Mouse (Mus musculus) layer of hippocampus, adult 2 months (tissue): ENCODE results near the gene Rere. TPM values are rescaled to one million over a fixed set of nuclear protein-coding genes. Genes with fewer than 3 reads are reported as not detected.
A peak's percentile ranks its signal among the peaks of the same experiment; 100 is the strongest.

Experiments
- DNase-seq, 2 experiments: peaks; one replicate each; pipeline ENCODE4 v3.0.0; 2022; ENCODE audit warnings: low spot score in 2 of 2
- H3K27ac ChIP-seq: fragments of 200-600 bp; 2 replicates; pipeline ENCODE4 v1.8.1; 2022
- H3K4me3 ChIP-seq: fragments of 200-600 bp; 2 replicates; pipeline ENCODE4 v1.8.1; 2022; ENCODE audit warnings: mild to moderate bottlenecking
- CTCF ChIP-seq: fragments of 200-600 bp; conservative IDR thresholded peaks from 2 replicates; pipeline ENCODE4 v1.8.1; 2022; ENCODE audit warnings: antibody characterized with exemption, mild to moderate bottlenecking, moderate library complexity
- total RNA-seq, 2 experiments: library from RNA; stranded (reverse); gene quantifications; 2 replicates each; pipeline ENCODE4 v1.2.3; 2021

Rere gene
- total RNA-seq, 2 experiments from 2014 or later, result 144 to 153 TPM

DNA sequence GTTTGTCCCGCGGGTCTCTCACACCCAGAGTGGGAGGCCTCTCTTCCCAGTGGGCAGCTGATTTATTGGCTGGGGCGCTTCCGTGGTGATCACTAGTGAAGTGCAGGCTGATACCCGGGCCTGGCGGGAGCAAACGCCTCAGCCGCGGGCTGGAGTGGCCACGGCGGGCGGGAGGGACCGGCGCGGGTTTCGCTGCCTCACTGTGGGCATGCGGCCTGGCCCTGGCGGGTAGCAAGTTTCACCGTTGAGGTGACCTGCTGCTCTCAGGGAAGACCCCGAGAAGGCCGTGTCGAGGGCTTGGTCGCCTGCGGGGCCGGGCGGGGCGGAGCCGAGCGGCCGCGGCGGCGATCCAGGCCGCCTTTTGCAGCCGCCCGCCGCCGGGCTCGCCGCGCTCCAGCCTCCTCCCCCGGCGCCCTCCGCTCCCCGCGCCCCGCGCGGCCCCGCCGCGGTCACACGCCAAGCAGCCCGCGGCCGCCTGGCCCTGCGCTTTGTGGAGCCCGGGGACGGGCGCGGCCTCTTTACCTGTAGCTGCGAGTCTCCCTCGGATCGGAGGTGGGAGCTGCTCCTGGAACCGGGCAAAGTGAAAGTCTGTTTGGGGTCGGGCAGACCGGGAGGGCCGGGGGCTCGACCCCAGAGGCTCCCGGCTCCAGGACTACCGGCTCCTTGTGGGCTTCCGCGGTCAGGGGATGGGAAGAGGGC is 287.8 kb downstream of the Rere start:
- H3K4me3 ChIP-seq, result peak overlapping the region; percentile 86
- H3K27ac ChIP-seq, result peak overlapping the region; percentile 99
- DNase-seq, result peak in 1 of 2 experiments; percentile 53
- TF ChIP-seq CTCF, result no peak

DNA sequence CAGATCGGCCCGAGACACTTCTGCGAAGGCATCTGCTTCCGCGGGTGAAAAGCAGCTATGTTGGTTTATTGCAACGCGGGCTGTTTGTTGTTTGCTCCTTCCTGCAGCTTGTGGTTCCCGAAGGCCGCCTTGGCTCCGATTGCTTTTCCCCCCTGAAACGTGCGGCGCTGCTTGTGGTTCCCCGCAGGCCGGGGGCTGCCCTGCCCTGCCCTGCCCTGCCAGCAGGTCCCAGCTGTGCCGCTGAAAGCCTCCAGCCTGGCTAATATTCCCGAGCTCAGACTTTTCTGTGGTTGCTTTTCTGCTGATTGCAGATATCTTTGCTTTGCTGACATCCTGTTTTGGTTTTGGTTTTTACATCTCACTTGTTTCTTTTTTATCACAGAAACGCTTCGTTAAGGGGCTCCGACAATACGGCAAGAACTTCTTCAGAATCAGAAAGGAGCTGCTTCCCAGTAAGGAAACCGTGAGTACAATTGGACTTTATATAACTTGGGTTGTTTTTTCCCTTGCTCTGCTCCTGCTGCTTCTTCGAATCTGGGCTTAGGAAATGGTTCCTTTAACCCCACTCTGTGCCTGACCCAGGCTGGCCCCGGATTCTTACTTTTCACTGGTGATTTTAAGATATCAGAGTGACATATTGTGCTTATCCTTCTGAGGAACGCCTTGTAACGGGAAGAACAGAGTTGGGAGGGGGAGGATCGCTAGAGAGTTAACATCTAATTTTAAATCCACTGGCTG is 288.6 kb downstream of the Rere start:
- H3K27ac ChIP-seq, result peak overlapping the region; percentile 99
- peak overlapping the region; percentile 86 for H3K4me3 ChIP-seq
- peak; percentile 44 for TF ChIP-seq CTCF
- peak in 1 of 2 experiments; percentile 36 for DNase-seq

DNA sequence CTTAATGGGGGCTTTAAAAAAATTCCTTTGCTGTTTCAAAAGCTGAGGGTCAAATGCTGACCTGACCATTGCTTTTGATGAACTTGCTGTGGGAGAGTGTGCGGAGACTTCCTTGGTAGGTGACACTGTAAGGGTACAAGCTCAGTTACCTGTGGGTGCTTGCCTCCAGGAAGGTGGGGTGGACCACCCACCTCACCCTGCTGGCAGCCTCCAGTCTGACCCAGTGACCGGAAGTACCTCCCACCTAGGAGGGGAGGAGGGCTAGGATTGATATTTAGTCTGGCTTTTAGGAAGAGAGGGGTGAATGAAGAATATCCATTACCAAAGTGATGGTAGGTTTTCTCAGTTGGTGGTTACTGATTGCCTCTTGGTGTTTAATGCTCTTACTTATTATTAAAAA is 289.3 kb downstream of the Rere start:
- DNase-seq, result no peak
- Histone ChIP-seq H3K4me3 (peak overlapping the region; percentile 86), H3K27ac (peak overlapping the region; percentile 99)
- TF ChIP-seq CTCF, result no peak

DNA sequence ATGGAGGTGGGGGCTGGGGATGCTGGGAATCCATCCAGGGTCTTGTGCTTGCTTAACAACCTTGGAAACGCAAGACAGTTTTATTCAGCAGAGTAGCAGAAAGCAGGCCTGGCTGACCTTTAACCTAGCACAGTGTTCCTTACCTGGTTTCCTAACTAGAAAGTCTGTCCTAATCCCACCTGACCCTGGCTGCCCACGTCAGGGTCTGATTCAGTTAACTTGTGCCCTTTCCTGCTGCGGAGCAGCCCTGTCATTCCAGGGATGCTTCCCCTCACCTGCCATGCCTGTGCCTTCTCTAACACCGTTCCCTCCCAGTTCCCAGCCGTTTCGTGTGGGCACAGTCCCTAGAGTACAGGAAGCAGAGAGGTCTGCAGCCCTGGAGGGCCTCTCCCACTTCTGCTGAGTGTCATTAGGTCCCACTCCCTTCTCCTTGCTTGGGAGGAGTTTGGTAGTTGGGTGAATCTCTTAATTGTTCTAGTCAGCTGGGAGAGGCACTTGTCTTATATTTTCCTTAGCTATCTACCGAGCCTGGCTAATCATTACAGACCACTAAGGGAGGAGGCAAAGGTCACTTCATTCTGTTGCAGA is 290.8 kb downstream of the Rere start:
- peak overlapping the region; percentile 32; the same call in 1 of the 2 replicates for H3K4me3 ChIP-seq

DNA sequence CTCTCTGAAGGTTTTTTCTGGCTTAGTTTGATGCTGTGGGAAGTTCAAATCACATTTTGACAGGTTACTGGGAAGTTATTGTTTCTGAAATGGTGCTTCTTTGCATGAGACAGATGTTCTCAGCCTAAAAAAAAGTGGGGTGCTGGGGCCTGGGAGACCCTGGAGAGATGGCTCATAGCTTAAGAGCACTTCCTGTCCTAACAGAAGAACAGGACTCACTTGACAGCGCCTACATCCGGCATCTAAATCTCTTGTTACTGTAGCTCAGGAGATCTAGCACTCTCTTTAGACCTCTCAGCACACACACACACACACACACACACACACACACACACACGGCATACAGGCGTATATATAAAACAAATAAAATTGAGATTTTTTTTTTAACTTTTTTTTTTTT is 291.5 kb downstream of the Rere start:
- DNase-seq, result no peak
- no peak overlapping the region; the same call in 1 of the 2 replicates for H3K4me3 ChIP-seq
- no peak overlapping the region for H3K27ac ChIP-seq
- no peak for TF ChIP-seq CTCF

More for the DNA sequence above, 290.8 kb downstream of the Rere start:
- no peak for DNase-seq
- no peak for TF ChIP-seq CTCF
- H3K27ac ChIP-seq, result peak overlapping the region; percentile 53

DNA sequence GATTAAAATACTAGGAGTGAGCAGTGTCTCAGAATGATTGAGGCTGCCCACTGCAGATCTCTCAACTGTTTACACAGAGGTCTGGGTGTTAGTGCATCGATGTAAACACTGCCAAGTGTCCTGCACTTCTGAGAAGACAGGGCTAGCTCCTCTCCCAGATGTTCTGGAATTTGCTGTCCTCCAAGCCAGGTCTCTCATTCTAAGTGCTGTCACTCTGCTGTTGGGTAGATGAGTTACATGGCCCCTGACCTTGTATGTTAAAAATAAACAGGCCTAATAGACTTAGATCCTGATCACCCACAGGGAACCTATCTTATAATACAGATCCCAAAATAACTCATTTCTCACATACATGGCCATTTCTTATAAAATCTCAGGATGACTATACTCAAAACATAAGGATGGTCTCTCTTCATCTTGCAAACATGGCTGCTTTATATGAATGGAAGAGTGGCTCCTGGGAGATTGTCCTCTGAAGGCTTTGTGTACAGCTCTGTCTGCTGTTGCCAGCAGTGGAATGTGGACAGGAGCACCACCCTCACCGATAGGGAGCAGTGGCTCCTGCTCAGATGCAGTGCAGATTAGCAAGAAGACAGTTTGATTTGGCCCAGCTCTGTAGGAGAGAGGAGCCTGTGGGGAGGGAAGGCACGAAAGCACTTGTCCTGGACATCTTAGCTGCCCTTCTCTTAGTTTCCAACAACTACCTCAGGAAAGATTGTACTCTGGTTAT is 294.1 kb downstream of the Rere start:
- no peak for TF ChIP-seq CTCF
- Histone ChIP-seq H3K27ac (peak overlapping the region; percentile 74), H3K4me3 (peak overlapping the region; percentile 18; the same call in 1 of the 2 replicates)
- DNase-seq, result no peak

DNA sequence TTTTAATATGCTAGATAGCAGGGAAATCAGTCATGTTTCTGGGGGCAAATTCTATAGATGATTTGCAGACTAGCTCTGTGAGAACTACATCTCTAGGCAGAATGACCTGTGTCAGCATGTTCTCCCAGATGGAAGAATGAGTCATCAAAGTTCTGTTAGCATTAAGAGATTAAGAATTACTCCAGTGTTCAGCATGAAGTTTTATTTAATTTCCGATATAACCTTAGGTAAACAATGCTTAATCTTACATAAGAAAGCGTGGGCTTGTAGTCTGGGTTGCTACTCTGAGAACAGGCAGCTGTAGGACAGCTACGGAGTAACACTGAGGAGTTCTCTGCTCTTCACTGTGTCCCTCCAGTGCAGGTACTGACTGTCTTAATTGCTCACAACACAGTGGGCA is 294.9 kb downstream of the Rere start:
- TF ChIP-seq CTCF, result no peak
- DNase-seq, result no peak
- Histone ChIP-seq H3K4me3 (peak overlapping the region; percentile 18; the same call in 1 of the 2 replicates), H3K27ac (peak overlapping the region; percentile 74)

DNA sequence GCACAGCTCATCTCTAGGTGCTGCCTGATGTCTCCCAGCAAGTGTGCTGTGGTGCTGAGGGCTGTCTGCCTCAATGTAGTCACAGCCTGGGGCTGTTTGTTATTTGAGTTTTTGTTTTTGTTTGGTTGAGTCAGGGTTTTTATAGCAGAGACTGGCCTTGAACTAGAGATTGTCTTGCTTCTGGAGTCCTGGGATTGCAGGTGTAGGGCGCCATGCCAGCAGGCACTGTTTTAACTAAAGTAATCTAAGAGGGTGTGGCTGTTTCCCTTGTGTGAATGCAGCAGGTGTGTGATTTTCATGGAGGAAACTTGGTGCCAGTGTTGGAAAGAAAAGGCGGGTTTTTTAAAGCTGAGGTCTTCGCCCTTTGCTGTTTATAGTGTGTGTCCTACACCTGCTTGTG is 296.6 kb downstream of the Rere start:
- Histone ChIP-seq H3K27ac (peak overlapping the region; percentile 28; the same call in 1 of the 2 replicates), H3K4me3 (no peak overlapping the region)
- TF ChIP-seq CTCF, result no peak
- no peak for DNase-seq

DNA sequence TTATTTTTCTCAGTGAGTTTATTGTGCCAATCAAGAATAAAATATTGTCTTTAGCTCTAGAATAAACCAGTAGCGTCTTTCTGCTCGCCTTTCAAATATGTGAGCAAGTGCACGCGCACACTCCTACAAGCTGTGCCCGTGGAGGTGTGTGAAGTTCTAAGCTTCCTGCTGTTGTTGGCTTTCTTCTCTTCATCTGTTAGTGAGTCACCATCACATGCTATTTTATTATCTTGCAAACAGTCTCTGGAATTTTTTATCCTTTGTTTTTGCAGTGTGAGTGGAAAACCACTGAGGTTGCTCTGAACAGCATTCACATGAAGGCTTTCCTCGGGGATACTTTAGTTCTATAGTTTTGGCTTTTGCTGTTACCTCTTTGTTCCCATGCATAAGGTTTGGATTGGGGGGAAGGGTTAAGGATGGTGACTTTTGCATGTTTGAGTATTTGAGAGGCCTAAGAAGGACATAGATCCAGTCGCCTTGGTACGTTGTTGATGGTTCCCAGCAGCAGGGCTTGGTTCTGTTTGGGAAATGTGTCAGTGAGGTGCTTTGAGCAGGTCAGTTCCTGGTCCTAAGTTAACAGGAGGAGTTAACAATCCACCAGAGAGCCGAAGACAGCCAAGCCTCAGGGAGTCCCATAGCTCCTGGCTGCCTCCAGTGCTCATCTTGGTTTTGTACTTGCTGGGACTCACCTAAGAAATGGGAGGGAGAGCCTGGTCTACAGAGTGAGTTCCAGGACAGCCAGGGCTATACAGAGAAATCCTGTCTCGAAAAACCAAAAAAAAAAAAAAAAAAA is 300.7 kb downstream of the Rere start:
- H3K4me3 ChIP-seq, result no peak overlapping the region
- DNase-seq, result no peak
- no peak for TF ChIP-seq CTCF
- H3K27ac ChIP-seq, result peak overlapping the region; percentile 94

DNA sequence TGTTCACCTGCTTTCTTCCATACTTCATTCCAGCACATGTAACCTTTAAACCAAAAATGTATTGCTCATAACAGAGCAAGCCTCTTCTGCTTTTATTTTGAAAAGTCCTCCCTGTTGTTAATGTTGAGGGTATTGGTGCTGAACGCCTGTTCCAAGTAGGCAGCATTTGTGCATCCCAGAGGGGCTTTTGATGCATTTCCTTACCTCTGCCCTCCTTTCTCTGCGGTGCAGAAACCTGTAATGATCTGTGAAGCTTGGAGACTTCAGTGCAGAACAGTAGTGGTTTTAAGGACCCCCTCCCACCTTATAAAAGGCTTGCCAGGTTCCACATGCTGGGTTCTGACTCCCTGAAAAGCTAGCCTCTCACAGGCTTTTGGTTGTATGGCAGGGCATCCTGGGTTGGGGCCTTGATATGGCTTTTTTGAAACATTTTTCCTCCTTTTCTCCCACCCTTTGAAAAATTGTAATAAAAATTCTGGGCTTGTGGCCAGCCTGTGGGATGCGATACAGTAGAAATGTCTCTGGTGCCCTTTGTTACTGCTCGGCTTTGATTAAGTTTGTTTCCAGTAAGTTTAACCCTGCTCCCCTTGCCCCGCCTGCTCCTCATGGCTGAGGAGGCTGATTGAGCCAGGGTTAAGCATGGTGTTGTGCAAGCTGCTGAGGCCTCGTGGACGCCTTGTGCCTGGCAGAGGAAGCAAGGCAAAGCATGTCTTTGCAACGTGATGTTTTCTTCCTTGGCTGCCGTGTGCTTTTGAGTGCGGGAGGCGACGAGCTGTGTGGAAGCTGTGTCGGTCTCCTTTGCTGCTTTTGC is 301.7 kb downstream of the Rere start:
- TF ChIP-seq CTCF, result no peak
- DNase-seq, result peak; percentile 42 to 67
- H3K4me3 ChIP-seq, result peak overlapping the region; percentile 29
- H3K27ac ChIP-seq, result peak overlapping the region; percentile 94

DNA sequence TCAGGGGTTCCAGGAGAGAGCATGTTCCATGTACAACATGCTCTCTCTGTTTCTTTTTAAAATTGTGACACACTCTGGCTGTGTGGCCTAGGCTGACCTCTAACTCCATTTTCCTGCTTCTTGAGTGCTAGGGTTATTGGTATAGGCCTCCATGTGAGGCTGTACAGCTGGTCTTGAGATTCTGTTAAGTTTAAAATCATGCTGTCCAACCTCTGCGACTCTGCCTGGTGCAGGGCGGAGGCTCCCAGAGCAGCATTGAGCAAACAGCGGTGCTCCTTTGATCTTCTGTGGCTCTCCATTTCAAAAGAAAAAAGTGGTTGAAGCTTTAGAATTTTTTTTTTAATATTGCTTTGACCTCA is 302.3 kb downstream of the Rere start:
- no peak for TF ChIP-seq CTCF
- Histone ChIP-seq H3K27ac (peak overlapping the region; percentile 94), H3K4me3 (peak overlapping the region; percentile 29)
- no peak for DNase-seq
